Mouse (Mus musculus) lung, postnatal 25 days (tissue): ENCODE results near the gene Rapgef4.

ENCODE experiments used
- DNase-seq: peaks from one replicate; pipeline ENCODE4 v3.0.0; 2022; ENCODE audit warnings: low spot score

The Rapgef4 gene

GRCm38 (mm10) chr2:72281971-72282370 lies 300.9 kb downstream of the Rapgef4 start:
- DNase-seq, result no peak

- DNase-seq, result no peak
Measured at GRCm38 (mm10) chr2:72282733-72283132, 301.7 kb downstream of the Rapgef4 start.

GRCm38 (mm10) chr2:72284689-72285088 lies 303.6 kb downstream of the Rapgef4 start:
- DNase-seq, result no peak

- peak; percentile 79 for DNase-seq
Measured at GRCm38 (mm10) chr2:72285256-72285887, 304.3 kb downstream of the Rapgef4 start, which contains the start of gene Map3k20. Gene Map3k20, plus strand, starts transcription at chr2:72285637.

- DNase-seq, result no peak
Measured at GRCm38 (mm10) chr2:72285888-72286661, 305.0 kb downstream of the Rapgef4 start.

GRCm38 (mm10) chr2:72287142-72287541 lies 306.1 kb downstream of the Rapgef4 start:
- peak; percentile 60 for DNase-seq

- DNase-seq, result no peak
Measured at GRCm38 (mm10) chr2:72288932-72289534, 308.0 kb downstream of the Rapgef4 start.

GRCm38 (mm10) chr2:72291103-72291502 lies 310.1 kb downstream of the Rapgef4 start:
- DNase-seq, result no peak

- no peak for DNase-seq
Measured at GRCm38 (mm10) chr2:72292573-72292972, 311.5 kb downstream of the Rapgef4 start.

- DNase-seq, result no peak
Measured at GRCm38 (mm10) chr2:72294994-72295393, 314.0 kb downstream of the Rapgef4 start.

GRCm38 (mm10) chr2:72296984-72297715 lies 316.1 kb downstream of the Rapgef4 start:
- DNase-seq, result no peak

GRCm38 (mm10) chr2:72297716-72298082 lies 316.7 kb downstream of the Rapgef4 start:
- peak; percentile 65 for DNase-seq

GRCm38 (mm10) chr2:72298406-72298805 lies 317.4 kb downstream of the Rapgef4 start:
- DNase-seq, result peak; percentile 73

GRCm38 (mm10) chr2:72301194-72301916 lies 320.3 kb downstream of the Rapgef4 start:
- DNase-seq, result no peak

GRCm38 (mm10) chr2:72305738-72306137 lies 324.7 kb downstream of the Rapgef4 start:
- no peak for DNase-seq
